Mouse (Mus musculus): ENCODE measurements around the gene Ano10.

Ano10 gene

GRCm38 (mm10) chr9:122290192-122290591 is 4.0 kb downstream of the Ano10 start:
- DNase-seq (ENCODE audit: extremely low spot score), result no peak

GRCm38 (mm10) chr9:122288416-122288815 is 5.8 kb downstream of the Ano10 start:
- no peak for DNase-seq (ENCODE audit: extremely low spot score)

- no peak for DNase-seq (ENCODE audit: extremely low spot score)
Observed at GRCm38 (mm10) chr9:122287526-122287925, 6.7 kb downstream of the Ano10 start.

GRCm38 (mm10) chr9:122285833-122286310 is 8.4 kb downstream of the Ano10 start:
- no peak for DNase-seq (ENCODE audit: extremely low spot score)

GRCm38 (mm10) chr9:122285146-122285832 is 8.9 kb downstream of the Ano10 start:
- peak; percentile 68 for DNase-seq (ENCODE audit: extremely low spot score)

- no peak for DNase-seq (ENCODE audit: extremely low spot score)
Observed at GRCm38 (mm10) chr9:122284696-122285095, 9.5 kb downstream of the Ano10 start.

- no peak for DNase-seq (ENCODE audit: extremely low spot score)
Observed at GRCm38 (mm10) chr9:122281004-122281403, 13.2 kb downstream of the Ano10 start.

- DNase-seq (ENCODE audit: extremely low spot score), result no peak
Observed at GRCm38 (mm10) chr9:122276665-122277064, 17.6 kb downstream of the Ano10 start.

- no peak for DNase-seq (ENCODE audit: extremely low spot score)
Observed at GRCm38 (mm10) chr9:122276134-122276533, 18.1 kb downstream of the Ano10 start.

GRCm38 (mm10) chr9:122274346-122274745 is 19.9 kb downstream of the Ano10 start:
- no peak for DNase-seq (ENCODE audit: extremely low spot score)

GRCm38 (mm10) chr9:122273879-122274278 is 20.3 kb downstream of the Ano10 start:
- DNase-seq (ENCODE audit: extremely low spot score), result no peak

GRCm38 (mm10) chr9:122271866-122272265 is 22.4 kb downstream of the Ano10 start:
- no peak for DNase-seq (ENCODE audit: extremely low spot score)

GRCm38 (mm10) chr9:122271318-122271717 is 22.9 kb downstream of the Ano10 start:
- no peak for DNase-seq (ENCODE audit: extremely low spot score)

GRCm38 (mm10) chr9:122270913-122271312 is 23.3 kb downstream of the Ano10 start:
- DNase-seq (ENCODE audit: extremely low spot score), result no peak

- no peak for DNase-seq (ENCODE audit: extremely low spot score)
Observed at GRCm38 (mm10) chr9:122269256-122270041, 24.8 kb downstream of the Ano10 start.

GRCm38 (mm10) chr9:122265526-122266210 is 28.6 kb downstream of the Ano10 start:
- no peak for DNase-seq (ENCODE audit: extremely low spot score)

GRCm38 (mm10) chr9:122263140-122263539 is 31.1 kb downstream of the Ano10 start:
- no peak for DNase-seq (ENCODE audit: extremely low spot score)

GRCm38 (mm10) chr9:122254386-122254785 is 39.8 kb downstream of the Ano10 start:
- no peak for DNase-seq (ENCODE audit: extremely low spot score)

- no peak for DNase-seq (ENCODE audit: extremely low spot score)
Observed at GRCm38 (mm10) chr9:122252113-122252512, 42.1 kb downstream of the Ano10 start.

- peak; percentile 43 for DNase-seq (ENCODE audit: extremely low spot score)
Observed at GRCm38 (mm10) chr9:122248168-122248567, 46.1 kb downstream of the Ano10 start.

GRCm38 (mm10) chr9:122247430-122248027 is 46.7 kb downstream of the Ano10 start:
- DNase-seq (ENCODE audit: extremely low spot score), result peak; percentile 66

GRCm38 (mm10) chr9:122245879-122246278 is 48.3 kb downstream of the Ano10 start:
- DNase-seq (ENCODE audit: extremely low spot score), result no peak
